Mouse (Mus musculus) lung, adult 2 months (tissue): ENCODE data around the gene Armcx5.

Experiments used
- CTCF ChIP-seq: fragments of 200-500 bp; IDR thresholded peaks from 2 replicates; pipeline ENCODE4 v1.5.1; 2011; ENCODE audit warnings: mild to moderate bottlenecking, low read length, control low read depth; ENCODE audit not compliant: insufficient read depth
- POLR2A ChIP-seq: fragments of 200-500 bp; IDR thresholded peaks from 2 replicates; pipeline ENCODE4 v1.6.1; 2011; ENCODE audit warnings: low read depth, mild to moderate bottlenecking, control low read depth, low read length, borderline replicate concordance; ENCODE audit errors: extremely low read depth

DNA sequence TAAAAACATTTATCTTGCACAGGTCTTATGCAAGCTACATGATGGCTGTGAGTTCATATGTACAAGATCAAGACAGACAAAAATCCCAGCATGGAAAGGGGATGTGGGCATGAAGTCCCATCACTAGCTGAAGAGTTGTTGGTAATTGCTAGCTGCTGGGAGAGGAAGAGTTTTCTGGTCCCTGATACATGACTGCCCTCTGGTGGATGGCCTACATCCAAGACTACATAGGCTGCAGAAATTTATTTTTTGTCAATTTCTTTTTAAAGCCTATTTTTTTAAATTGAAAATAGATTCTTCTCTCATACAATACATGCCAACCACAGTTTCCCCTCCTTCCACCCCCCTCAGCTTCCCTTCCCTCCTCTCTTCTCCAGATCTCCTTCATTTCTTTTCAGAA is 19.2 kb downstream of the Armcx5 start:
- TF ChIP-seq POLR2A (no peak), CTCF (no peak)
